Mouse (Mus musculus): ENCODE results near the gene Nip7.

- TF ChIP-seq EP300 (IDR thresholded peaks at IDR 0.05; ENCODE audit: insufficient read depth, low read depth, low read length) (no peak), POLR2A (IDR thresholded peaks at IDR 0.05; ENCODE audit: insufficient read depth, low read length) (no peak)
Observed at GRCm38 (mm10) chr8:107074128-107074527, 17.5 kb downstream of the Nip7 start.
